Mouse (Mus musculus): ENCODE data around the gene Htr2a. TPM values are rescaled to one million over a fixed set of nuclear protein-coding genes. Genes with fewer than 3 reads are reported as not detected.

The Htr2a gene
- polyA plus RNA-seq, 1 experiment: 0.01 TPM

DNA sequence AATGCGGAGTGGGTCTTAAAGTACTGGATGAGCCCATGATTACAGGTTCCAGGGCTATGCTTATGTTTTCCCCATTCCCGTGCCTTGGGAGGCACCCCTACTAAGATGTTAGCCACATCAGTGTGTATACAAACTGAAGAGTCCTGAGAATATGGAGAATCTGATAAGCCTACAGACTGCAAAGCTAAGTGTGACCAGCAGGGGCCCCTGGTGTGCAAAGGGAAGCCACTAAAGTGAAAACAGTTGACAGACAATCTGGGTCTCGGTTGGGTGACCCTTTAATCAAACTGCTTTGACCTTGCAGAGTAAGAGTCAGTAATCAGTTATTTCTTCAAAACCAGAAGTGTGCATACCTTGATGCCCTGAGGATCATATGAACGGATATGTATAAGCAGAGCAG lies 21.8 kb upstream of the Htr2a start:
- Histone ChIP-seq H3K79me2 (ENCODE audit: control insufficient read depth, insufficient read depth) (no peaks in the 10 kb centered on the region), H3K4me3 (ENCODE audit: insufficient read depth, poor library complexity, severe bottlenecking) (no peak overlapping the region), H3K27me3 (ENCODE audit: control insufficient read depth, insufficient read depth, insufficient read length) (no peaks in the 10 kb centered on the region), H3K36me3 (ENCODE audit: control insufficient read depth, insufficient read depth) (no peaks in the 10 kb centered on the region), H3K79me3 (ENCODE audit: low read depth) (no peaks in the 10 kb centered on the region), H3ac (ENCODE audit: control insufficient read depth, insufficient read length, low read depth) (no peak overlapping the region)
- no peak for TF ChIP-seq MYOG (IDR thresholded peaks at IDR 0.05; ENCODE audit: control insufficient read depth, extremely low read depth, insufficient read length)
- TF ChIP-seq CTCF (IDR thresholded peaks at IDR 0.05; ENCODE audit: control insufficient read depth, insufficient read depth, insufficient read length): no peak
- no peak for TF ChIP-seq MAX (IDR thresholded peaks at IDR 0.05)
- TF ChIP-seq USF1 (IDR thresholded peaks at IDR 0.05; ENCODE audit: low read depth): no peak
- TF ChIP-seq CEBPB (IDR thresholded peaks at IDR 0.05; ENCODE audit: low read depth): no peak
- TF ChIP-seq FOSL1 (IDR thresholded peaks at IDR 0.05; ENCODE audit: insufficient read depth, low read length, poor library complexity, severe bottlenecking): no peak
- TF ChIP-seq MYOD1 (IDR thresholded peaks at IDR 0.05; ENCODE audit: control insufficient read depth, insufficient read length, low read depth): no peak

- H3ac ChIP-seq (ENCODE audit: control insufficient read depth, insufficient read length, low read depth): no peak overlapping the region
- no peaks in the 10 kb centered on the region for H3K79me2 ChIP-seq (ENCODE audit: control insufficient read depth, insufficient read depth)
- H3K27me3 ChIP-seq (ENCODE audit: control insufficient read depth, insufficient read depth, insufficient read length): peaks cover 14% of the 10 kb centered on the region
- no peaks in the 10 kb centered on the region for H3K36me3 ChIP-seq (ENCODE audit: control insufficient read depth, insufficient read depth)
- H3K79me3 ChIP-seq (ENCODE audit: low read depth): no peaks in the 10 kb centered on the region
- TF ChIP-seq MYOG (IDR thresholded peaks at IDR 0.05; ENCODE audit: control insufficient read depth, extremely low read depth, insufficient read length): no peak
- no peak for TF ChIP-seq FOSL1 (IDR thresholded peaks at IDR 0.05; ENCODE audit: insufficient read depth, low read length, poor library complexity, severe bottlenecking)
- TF ChIP-seq USF1 (IDR thresholded peaks at IDR 0.05; ENCODE audit: low read depth): no peak
- no peak for TF ChIP-seq MYOD1 (IDR thresholded peaks at IDR 0.05; ENCODE audit: control insufficient read depth, insufficient read length, low read depth)
- TF ChIP-seq MAX (IDR thresholded peaks at IDR 0.05): no peak
- no peak for TF ChIP-seq CTCF (IDR thresholded peaks at IDR 0.05; ENCODE audit: control insufficient read depth, insufficient read depth, insufficient read length)
- no peak for TF ChIP-seq CEBPB (IDR thresholded peaks at IDR 0.05; ENCODE audit: low read depth)
- no peak overlapping the region for H3K4me3 ChIP-seq (ENCODE audit: insufficient read depth, poor library complexity, severe bottlenecking)
Observed at GRCm38 (mm10) chr14:74638071-74638470, 2.6 kb upstream of the Htr2a start.

GRCm38 (mm10) chr14:74641668-74642230 lies 1.1 kb downstream of the Htr2a start:
- TF ChIP-seq USF1 (IDR thresholded peaks at IDR 0.05; ENCODE audit: low read depth): no peak
- TF ChIP-seq MYOD1 (IDR thresholded peaks at IDR 0.05; ENCODE audit: control insufficient read depth, insufficient read length, low read depth): no peak
- TF ChIP-seq MYOG (IDR thresholded peaks at IDR 0.05; ENCODE audit: control insufficient read depth, extremely low read depth, insufficient read length): no peak
- Histone ChIP-seq H3K36me3 (ENCODE audit: control insufficient read depth, insufficient read depth) (no peaks in the 10 kb centered on the region), H3K79me3 (ENCODE audit: low read depth) (no peaks in the 10 kb centered on the region), H3K4me3 (ENCODE audit: insufficient read depth, poor library complexity, severe bottlenecking) (no peak overlapping the region), H3ac (ENCODE audit: control insufficient read depth, insufficient read length, low read depth) (no peak overlapping the region), H3K27me3 (ENCODE audit: control insufficient read depth, insufficient read depth, insufficient read length) (peaks cover 18% of the 10 kb centered on the region), H3K79me2 (ENCODE audit: control insufficient read depth, insufficient read depth) (no peaks in the 10 kb centered on the region)

GRCm38 (mm10) chr14:74643296-74643695 lies 2.7 kb downstream of the Htr2a start:
- H3K4me3 ChIP-seq (ENCODE audit: insufficient read depth, poor library complexity, severe bottlenecking): no peak overlapping the region
- TF ChIP-seq CTCF (IDR thresholded peaks at IDR 0.05; ENCODE audit: control insufficient read depth, insufficient read depth, insufficient read length) (peak; percentile 83), CEBPB (IDR thresholded peaks at IDR 0.05; ENCODE audit: low read depth) (no peak), FOSL1 (IDR thresholded peaks at IDR 0.05; ENCODE audit: insufficient read depth, low read length, poor library complexity, severe bottlenecking) (no peak)
- no peaks in the 10 kb centered on the region for H3K79me3 ChIP-seq (ENCODE audit: low read depth)

DNA sequence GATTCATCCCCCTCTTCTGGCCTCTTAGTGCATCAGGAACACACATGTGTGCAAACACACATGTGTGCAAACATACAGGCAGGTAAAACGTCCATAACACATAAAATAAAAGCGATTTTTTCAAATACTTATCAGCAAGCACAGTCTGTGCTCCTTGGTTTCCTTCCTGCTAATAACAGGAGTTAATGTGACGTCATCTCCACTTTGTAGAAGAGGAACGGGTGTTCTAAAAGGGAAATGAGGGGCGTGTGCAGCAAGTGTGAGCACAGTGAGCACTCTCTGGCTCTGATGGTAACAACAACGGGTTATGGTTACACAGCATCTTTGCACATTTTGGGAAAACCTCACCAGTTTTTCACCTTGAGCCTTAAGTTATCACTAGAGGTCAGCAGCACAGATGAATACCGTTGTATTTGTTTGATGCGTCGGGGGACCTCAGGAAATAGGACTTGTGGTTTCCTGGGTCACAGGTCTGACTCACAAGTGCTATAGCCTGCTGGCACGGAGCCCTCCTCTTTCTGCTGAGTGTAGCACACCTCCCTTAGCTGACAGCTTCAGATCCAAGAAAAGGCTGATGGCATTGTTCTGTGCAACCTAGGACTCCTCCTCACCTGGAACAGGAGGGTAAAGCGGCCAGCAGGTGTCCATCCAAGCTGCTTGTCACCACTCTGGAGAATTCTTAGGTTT lies 5.6 kb downstream of the Htr2a start:
- H3K79me3 ChIP-seq (ENCODE audit: low read depth): no peaks in the 10 kb centered on the region
- H3ac ChIP-seq (ENCODE audit: control insufficient read depth, insufficient read length, low read depth): no peak overlapping the region
- no peaks in the 10 kb centered on the region for H3K79me2 ChIP-seq (ENCODE audit: control insufficient read depth, insufficient read depth)
- no peaks in the 10 kb centered on the region for H3K36me3 ChIP-seq (ENCODE audit: control insufficient read depth, insufficient read depth)
- TF ChIP-seq USF1 (IDR thresholded peaks at IDR 0.05; ENCODE audit: low read depth) (no peak), MYOD1 (IDR thresholded peaks at IDR 0.05; ENCODE audit: control insufficient read depth, insufficient read length, low read depth) (no peak), FOSL1 (IDR thresholded peaks at IDR 0.05; ENCODE audit: insufficient read depth, low read length, poor library complexity, severe bottlenecking) (no peak), MYOG (IDR thresholded peaks at IDR 0.05; ENCODE audit: control insufficient read depth, extremely low read depth, insufficient read length) (no peak), MAX (IDR thresholded peaks at IDR 0.05) (no peak), CTCF (IDR thresholded peaks at IDR 0.05; ENCODE audit: control insufficient read depth, insufficient read depth, insufficient read length) (no peak), CEBPB (IDR thresholded peaks at IDR 0.05; ENCODE audit: low read depth) (no peak)
- H3K4me3 ChIP-seq (ENCODE audit: insufficient read depth, poor library complexity, severe bottlenecking): no peak overlapping the region
- peaks cover 7% of the 10 kb centered on the region for H3K27me3 ChIP-seq (ENCODE audit: control insufficient read depth, insufficient read depth, insufficient read length)

More at GRCm38 (mm10) chr14:74643296-74643695, 2.7 kb downstream of the Htr2a start:
- no peak overlapping the region for H3ac ChIP-seq (ENCODE audit: control insufficient read depth, insufficient read length, low read depth)
- H3K36me3 ChIP-seq (ENCODE audit: control insufficient read depth, insufficient read depth): no peaks in the 10 kb centered on the region
- H3K27me3 ChIP-seq (ENCODE audit: control insufficient read depth, insufficient read depth, insufficient read length): peaks cover 18% of the 10 kb centered on the region
- no peaks in the 10 kb centered on the region for H3K79me2 ChIP-seq (ENCODE audit: control insufficient read depth, insufficient read depth)

GRCm38 (mm10) chr14:74650001-74650400 lies 9.4 kb downstream of the Htr2a start:
- peaks cover 9% of the 10 kb centered on the region for H3K27me3 ChIP-seq (ENCODE audit: control insufficient read depth, insufficient read depth, insufficient read length)
- H3K79me3 ChIP-seq (ENCODE audit: low read depth): no peaks in the 10 kb centered on the region
- no peak for TF ChIP-seq CTCF (IDR thresholded peaks at IDR 0.05; ENCODE audit: control insufficient read depth, insufficient read depth, insufficient read length)
- no peak for TF ChIP-seq USF1 (IDR thresholded peaks at IDR 0.05; ENCODE audit: low read depth)
- no peak for TF ChIP-seq CEBPB (IDR thresholded peaks at IDR 0.05; ENCODE audit: low read depth)
- TF ChIP-seq FOSL1 (IDR thresholded peaks at IDR 0.05; ENCODE audit: insufficient read depth, low read length, poor library complexity, severe bottlenecking): no peak
- TF ChIP-seq MYOG (IDR thresholded peaks at IDR 0.05; ENCODE audit: control insufficient read depth, extremely low read depth, insufficient read length): no peak
- TF ChIP-seq MYOD1 (IDR thresholded peaks at IDR 0.05; ENCODE audit: control insufficient read depth, insufficient read length, low read depth): no peak
- no peak for TF ChIP-seq MAX (IDR thresholded peaks at IDR 0.05)
- H3ac ChIP-seq (ENCODE audit: control insufficient read depth, insufficient read length, low read depth): no peak overlapping the region
- H3K79me2 ChIP-seq (ENCODE audit: control insufficient read depth, insufficient read depth): no peaks in the 10 kb centered on the region
- H3K36me3 ChIP-seq (ENCODE audit: control insufficient read depth, insufficient read depth): no peaks in the 10 kb centered on the region
- H3K4me3 ChIP-seq (ENCODE audit: insufficient read depth, poor library complexity, severe bottlenecking): no peak overlapping the region

All from C2C12 (cell line).